ENCODE assay signal across 7 mouse cellular contexts in the genomic region with DNA sequence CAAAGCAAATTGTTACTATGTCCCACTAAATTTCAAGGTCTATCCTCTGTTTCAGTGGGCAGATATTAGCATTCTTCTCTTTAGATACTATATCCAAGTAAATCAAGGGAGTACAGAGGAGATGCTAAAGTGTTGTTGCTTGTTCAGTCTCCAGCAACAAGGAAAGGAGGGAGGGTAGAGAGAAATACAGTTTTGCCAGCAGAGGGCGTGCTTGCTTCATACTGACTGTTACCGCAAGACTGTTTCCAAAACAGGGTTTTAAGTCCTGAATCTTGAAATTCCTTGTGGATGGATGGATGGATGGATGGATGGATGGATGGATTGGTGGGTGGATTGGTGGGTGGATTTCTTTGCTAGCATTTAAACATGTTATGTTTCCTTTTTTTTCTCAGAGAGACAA. TPM values are rescaled to one million over a fixed set of nuclear protein-coding genes. Genes with fewer than 3 reads are reported as not detected.
A peak's percentile ranks its signal among the peaks of the same experiment; 100 is the strongest.
DNase-seq lines count a peak whose midpoint lies in the region; ATAC-seq and TF ChIP-seq lines count a peak whose summit lies in the region.

No protein-coding gene starts in this region.

- peak; percentile 83 for TF ChIP-seq CTCF in forebrain, postnatal 0 days (IDR thresholded peaks at IDR 0.05; ENCODE audit: low read depth)

- H3K36me3 ChIP-seq in ES-E14 (ENCODE audit: control insufficient read depth, insufficient read depth, low read length, poor library complexity, severe bottlenecking): no peaks in the 10 kb centered on the region
- 0 out of 2 replicates have a peak, but pooled peaks cover 3% of the 10 kb centered on the region for H3K36me3 ChIP-seq in forebrain, postnatal 0 days (ENCODE audit: insufficient read depth)

- no peaks in the 10 kb centered on the region for H3K9me3 ChIP-seq in ES-E14 (ENCODE audit: control insufficient read depth, insufficient read depth, low read depth, low read length)
- H3K9me3 ChIP-seq in forebrain, postnatal 0 days (ENCODE audit: low read length): no peaks in the 10 kb centered on the region

- no peaks in the 10 kb centered on the region for H3K4me1 ChIP-seq in ES-E14 (ENCODE audit: control insufficient read depth in 2 of 2, insufficient read depth in 2 of 2, low read length in 2 of 2, poor library complexity in 1 of 2)
- H3K4me1 ChIP-seq in forebrain, postnatal 0 days (ENCODE audit: insufficient read depth): no peaks in the 10 kb centered on the region

- no peak overlapping the region for H3K4me2 ChIP-seq in forebrain, postnatal 0 days (ENCODE audit: low read depth)

- ATAC-seq in forebrain, postnatal 0 days: peak; percentile 54; the same call in 1 of the 2 replicates

- in situ Hi-C loops in ES-E14 (cut with MboI; ENCODE audit: low sequenced_read_pairs in 2 of 2, unreplicated experiment in 2 of 2): no loop called here

- H3K27me3 ChIP-seq in forebrain, postnatal 0 days (ENCODE audit: insufficient read depth, low read length): no peaks in the 10 kb centered on the region

- WGBS in forebrain, postnatal 0 days: 5% methylated on average over 2 of the region's 2 CpGs

- H3K27ac ChIP-seq in ES-E14 (ENCODE audit: insufficient read depth, low read depth, low read length, poor library complexity, severe bottlenecking): no peak overlapping the region
- no peak overlapping the region for H3K27ac ChIP-seq in forebrain, postnatal 0 days (ENCODE audit: low read depth, low read length)

- intact Hi-C loops in left cerebral cortex, postnatal 10 days (cut with DNase I): loop anchor here (5.0 kb wide), 1 partner anchor 52 kb away; no protein-coding TSS in a partner anchor

- H3K9ac ChIP-seq in ES-E14 (ENCODE audit: insufficient read depth, low read depth, low read length, poor library complexity, severe bottlenecking): no peak overlapping the region
- no peak overlapping the region for H3K9ac ChIP-seq in forebrain, postnatal 0 days

- no peak overlapping the region for H3K4me3 ChIP-seq in ES-E14 (ENCODE audit: insufficient read depth in 1 of 2, low read depth in 1 of 2, low read length in 2 of 2, poor library complexity in 1 of 2, severe bottlenecking in 1 of 2)
- H3K4me3 ChIP-seq in forebrain, postnatal 0 days (ENCODE audit: low read depth, low read length): no peak overlapping the region

- DNase-seq in left cerebral cortex, adult 18-20 months (ENCODE audit: low spot score in 2 of 2): peak; percentile 51 to 70
- DNase-seq in left cerebral cortex, adult 11 months (ENCODE audit: low spot score): no peak
- peak; percentile 51 for DNase-seq in ES-E14 (ENCODE audit: low read depth, low spot score)
- DNase-seq in adrenal gland, postnatal 36 days: peak; percentile 66 to 76
- peak; percentile 77 for DNase-seq in forebrain, postnatal 0 days
- peak; percentile 53 to 71 for DNase-seq in left cerebral cortex, postnatal 10 days (ENCODE audit: extremely low spot score in 1 of 2, low spot score in 2 of 2)
- peak; percentile 72 for DNase-seq in retina, postnatal 1 day

TF ChIP-seq in ES-E14, 5 proteins besides CTCF, POLR2A, EP300 and RAD21:
- TF ChIP-seq ZNF384 (IDR thresholded peaks at IDR 0.05; ENCODE audit: low read depth, low read length) (no peak), ZC3H11A (IDR thresholded peaks at IDR 0.05; ENCODE audit: borderline replicate concordance, low read depth, low read length) (peak; percentile 70; the same call in 1 of the 2 replicates)

RNA-seq across cellular contexts. Expression of gene Slc25a4, which starts 25.7 kb away (rescaled TPM):
- 100 to 1,000 TPM; 560 to 596 TPM for total RNA-seq in left cerebral cortex, adult 18-20 months (2021)
- total RNA-seq in ES-E14 (2012; rRNA removed): 168 and 284 TPM in 2 replicates
- total RNA-seq in adrenal gland, postnatal 36 days (2021): 100 to 1,000 TPM; 173 to 193 TPM
- 925 and 1,077 TPM in 2 replicates for total RNA-seq in forebrain, postnatal 0 days (2014; rRNA removed)
- polyA plus RNA-seq in forebrain, postnatal 0 days (2015; fragmentation: Nextera tagmentation; extraction: Ambion mirVana): 945 and 997 TPM in 2 replicates
- total RNA-seq in left cerebral cortex, postnatal 10 days (2021): 100 to 1,000 TPM; 666 to 701 TPM

RNA-seq across cellular contexts. Expression of gene Snx25, which starts 33.4 kb away (rescaled TPM):
- 10 to 100 TPM; 48.3 to 52.6 TPM for total RNA-seq in left cerebral cortex, adult 18-20 months (2021)
- total RNA-seq in ES-E14 (2012; rRNA removed): 8.1 and 10.3 TPM in 2 replicates
- total RNA-seq in adrenal gland, postnatal 36 days (2021): 10 to 100 TPM; 17.7 to 18.2 TPM
- 34.9 and 44.7 TPM in 2 replicates for total RNA-seq in forebrain, postnatal 0 days (2014; rRNA removed)
- polyA plus RNA-seq in forebrain, postnatal 0 days (2015; fragmentation: Nextera tagmentation; extraction: Ambion mirVana): 7.5 and 7.7 TPM in 2 replicates
- 10 to 100 TPM; 38.2 to 42.7 TPM for total RNA-seq in left cerebral cortex, postnatal 10 days (2021)

RNA-seq across cellular contexts. Expression of gene Cfap97, which starts 33.8 kb away (rescaled TPM):
- total RNA-seq in left cerebral cortex, adult 18-20 months (2021): 10 to 100 TPM; 24.4 to 27.3 TPM
- 5.7 and 7.4 TPM in 2 replicates for total RNA-seq in ES-E14 (2012; rRNA removed)
- 10 to 100 TPM; 16.3 to 22.1 TPM for total RNA-seq in adrenal gland, postnatal 36 days (2021)
- 17.5 and 24.4 TPM in 2 replicates for total RNA-seq in forebrain, postnatal 0 days (2014; rRNA removed)
- 15.4 and 22.1 TPM in 2 replicates for polyA plus RNA-seq in forebrain, postnatal 0 days (2015; fragmentation: Nextera tagmentation; extraction: Ambion mirVana)
- total RNA-seq in left cerebral cortex, postnatal 10 days (2021): 10 to 100 TPM; 16.6 to 17.3 TPM
